In genomic region chr13:63336335-63336734, GRCm38 (mm10) we compare ENCODE assay signal across 8 mouse cellular contexts.
DNase-seq lines count a peak whose midpoint lies in the region; ATAC-seq and TF ChIP-seq lines count a peak whose summit lies in the region.

No protein-coding gene starts in this region.

- H3K9me3 ChIP-seq in kidney, postnatal 0 days (replicated peaks; ENCODE audit: low read length) = no peaks in the 10 kb centered on the region
- no peaks in the 10 kb centered on the region for H3K9me3 ChIP-seq in forebrain, embryonic 12.5 days

- H3K4me2 ChIP-seq in kidney, postnatal 0 days (ENCODE audit: low read length) = no peak overlapping the region
- H3K4me2 ChIP-seq in forebrain, embryonic 12.5 days = no peak overlapping the region

- H3K9ac ChIP-seq in kidney, postnatal 0 days (ENCODE audit: low read depth, low read length) = no peak overlapping the region
- H3K9ac ChIP-seq in forebrain, embryonic 12.5 days = no peak overlapping the region

- DNase-seq in kidney, postnatal 0 days (ENCODE audit: low spot score) = no peak
- no peak for DNase-seq in kidney, adult 11 months
- peak; percentile 60 to 70 for DNase-seq in left cerebral cortex, adult 9 months (ENCODE audit: low spot score in 2 of 2)
- DNase-seq in right cerebral cortex, postnatal 10 days (ENCODE audit: low spot score in 2 of 2) = peak; percentile 74 to 82
- no peak for DNase-seq in adrenal gland, adult 8-10 months
- no peak for DNase-seq in urinary bladder, postnatal 4 days (ENCODE audit: low spot score in 2 of 2)

- TF ChIP-seq CTCF in kidney, postnatal 0 days (IDR thresholded peaks at IDR 0.05; ENCODE audit: low read depth) = no peak

- H3K36me3 ChIP-seq in kidney, postnatal 0 days (ENCODE audit: insufficient read depth, low read length) = no peaks in the 10 kb centered on the region
- no peaks in the 10 kb centered on the region for H3K36me3 ChIP-seq in forebrain, embryonic 12.5 days (replicated peaks)

- 62% methylated on average over 7 of the region's 7 CpGs for WGBS in kidney, postnatal 0 days
- WGBS in forebrain, embryonic 12.5 days = 16% methylated on average over 7 of the region's 7 CpGs

- H3K4me3 ChIP-seq in kidney, postnatal 0 days (replicated peaks; ENCODE audit: low read depth, low read length) = no peak overlapping the region
- no peak overlapping the region for H3K4me3 ChIP-seq in forebrain, embryonic 12.5 days (replicated peaks)

- no peaks in the 10 kb centered on the region for H3K27me3 ChIP-seq in kidney, postnatal 0 days (ENCODE audit: insufficient read depth, low read length)
- H3K27me3 ChIP-seq in forebrain, embryonic 12.5 days = 0 out of 2 replicates have a peak, but pooled peaks cover 3% of the 10 kb centered on the region

- no peak for ATAC-seq in kidney, postnatal 0 days (replicated peaks; ENCODE audit: low FRiP score, low read depth)
- peak; percentile 85 for ATAC-seq in forebrain, embryonic 12.5 days (ENCODE audit: low FRiP score)
- ATAC-seq in activated CD4-positive, CD25-positive, alpha-beta regulatory T cell, adult 4 months = no peak

- H3K4me1 ChIP-seq in kidney, postnatal 0 days (replicated peaks; ENCODE audit: insufficient read depth, low read length) = 0 out of 2 replicates have a peak, but pooled peaks cover 11% of the 10 kb centered on the region
- peaks cover 18% of the 10 kb centered on the region for H3K4me1 ChIP-seq in forebrain, embryonic 12.5 days

- H3K27ac ChIP-seq in kidney, postnatal 0 days = 0 out of 2 replicates have a peak overlapping the region, but pooled peaks have one; percentile 42
- H3K27ac ChIP-seq in forebrain, embryonic 12.5 days = peak overlapping the region; percentile 46; the same call in 1 of the 2 replicates

Comparison
In these comparisons a context has a peak if more than half of its experiments do, and no peak if none do; other contexts are left out.
1. DNase-seq: peak in left cerebral cortex, adult 9 months (2 of 2) and right cerebral cortex, postnatal 10 days (2 of 2); none in kidney, postnatal 0 days (single experiment), kidney, adult 11 months (single experiment), adrenal gland, adult 8-10 months (single experiment) and urinary bladder, postnatal 4 days (0 of 2).